Mouse (Mus musculus) MEL (cell line): ENCODE data around the gene Col4a2.

Experiments used
- CTCF ChIP-seq, 3 experiments: IDR thresholded peaks in 2 of 3; conservative IDR thresholded peaks in 1 of 3; 2 replicates each; pipeline ENCODE4 v1.5.1; 2011 to 2012; ENCODE audit warnings: low read length in 3 of 3, low read depth in 2 of 3, mild to moderate bottlenecking in 2 of 3, improper control_type of control experiment in 1 of 3, inconsistent platforms in 1 of 3, mixed read lengths in 1 of 3, moderate library complexity in 1 of 3; ENCODE audit not compliant: control insufficient read depth in 1 of 3, insufficient read depth in 1 of 3, poor library complexity in 1 of 3, severe bottlenecking in 1 of 3
- E2F4 ChIP-seq: IDR thresholded peaks from 2 replicates; pipeline ENCODE4 v1.6.1; 2011; ENCODE audit warnings: low read depth, low read length, improper control_type of control experiment, borderline replicate concordance
- GABPA ChIP-seq: IDR thresholded peaks from 2 replicates; pipeline ENCODE4 v1.6.1; 2012; ENCODE audit warnings: low read depth, mild to moderate bottlenecking, inconsistent platforms, low read length, improper control_type of control experiment, moderate library complexity
- HCFC1 ChIP-seq: IDR thresholded peaks from 2 replicates; pipeline ENCODE4 v1.6.1; 2012; ENCODE audit warnings: low read depth, mild to moderate bottlenecking, inconsistent platforms, low read length, improper control_type of control experiment, moderate library complexity
- KAT2A ChIP-seq: conservative IDR thresholded peaks from 2 replicates; pipeline ENCODE4 v1.6.1; 2012; ENCODE audit warnings: low read depth, low read length, improper control_type of control experiment, inconsistent platforms
- MYB ChIP-seq: IDR thresholded peaks from 2 replicates; pipeline ENCODE4 v1.6.1; 2011; ENCODE audit warnings: mild to moderate bottlenecking, low read depth, low read length, improper control_type of control experiment
- TCF12 ChIP-seq: IDR thresholded peaks from 2 replicates; pipeline ENCODE4 v1.6.1; 2014; ENCODE audit warnings: low read depth, mild to moderate bottlenecking, inconsistent platforms, low read length, improper control_type of control experiment, moderate library complexity
- USF2 ChIP-seq, 2 experiments: IDR thresholded peaks; 2 replicates each; pipeline ENCODE4 v1.6.1; 2011 to 2012; ENCODE audit warnings: improper control_type of control experiment in 2 of 2, low read length in 2 of 2, borderline replicate concordance in 1 of 2, inconsistent platforms in 1 of 2, low read depth in 1 of 2, mild to moderate bottlenecking in 1 of 2; ENCODE audit not compliant: insufficient read depth in 1 of 2

DNA sequence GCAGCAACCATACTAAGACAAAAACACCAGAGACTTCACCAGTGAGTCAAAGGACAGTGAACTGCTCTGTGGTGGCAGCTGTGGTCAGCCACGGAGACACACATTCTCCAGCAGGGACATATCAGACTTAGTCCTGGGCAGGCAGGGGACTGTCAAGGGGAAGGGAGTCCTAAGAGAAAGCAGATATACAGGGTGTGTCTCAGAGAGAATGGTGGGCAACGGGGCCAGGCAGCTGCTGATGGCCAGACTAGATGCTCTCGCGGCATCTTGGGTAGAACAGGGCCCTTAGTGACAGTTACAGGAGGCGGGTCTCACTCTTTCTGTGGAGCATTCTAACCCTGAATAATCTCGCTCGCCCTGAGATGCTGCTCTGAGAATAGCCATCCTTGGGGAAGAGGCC is 131.6 kb downstream of the Col4a2 start:
- no peak for TF ChIP-seq MYB
- no peak for TF ChIP-seq CTCF (IDR thresholded peaks at IDR 0.05 in 2 of 3, conservative IDR thresholded peaks at IDR 0.05 in 1 of 3; ENCODE audit: control insufficient read depth in 1 of 3, insufficient read depth in 1 of 3, low read depth in 2 of 3, low read length in 3 of 3, poor library complexity in 1 of 3, severe bottlenecking in 1 of 3)
- TF ChIP-seq USF2 (IDR thresholded peaks at IDR 0.05; ENCODE audit: borderline replicate concordance in 1 of 2, insufficient read depth in 1 of 2, low read depth in 1 of 2, low read length in 2 of 2), result no peak
- TF ChIP-seq TCF12, result no peak
- no peak for TF ChIP-seq KAT2A
- no peak for TF ChIP-seq E2F4
- no peak for TF ChIP-seq HCFC1
- TF ChIP-seq GABPA, result no peak
